In genomic region chr3:94412530-94412929, GRCm38 (mm10) we compare ENCODE assay signal across 8 mouse cellular contexts. TPM values are rescaled to one million over a fixed set of nuclear protein-coding genes. Genes with fewer than 3 reads are reported as not detected.
DNase-seq lines count a peak whose midpoint lies in the region; ATAC-seq and TF ChIP-seq lines count a peak whose summit lies in the region.

No protein-coding gene starts in this region.

- peaks cover 10% of the 10 kb centered on the region for H3K4me1 ChIP-seq in kidney, postnatal 0 days (replicated peaks; ENCODE audit: insufficient read depth, low read length)
- no peaks in the 10 kb centered on the region for H3K4me1 ChIP-seq in cortical plate, adult 2 months (ENCODE audit: control insufficient read depth, insufficient read depth, low read length)
- H3K4me1 ChIP-seq in hindbrain, embryonic 13.5 days (replicated peaks), result peaks cover 17% of the 10 kb centered on the region

- TF ChIP-seq POLR2A in cortical plate, adult 2 months (IDR thresholded peaks at IDR 0.05; ENCODE audit: extremely low read depth, insufficient read depth, low read length), result no peak

- no peaks in the 10 kb centered on the region for H3K9me3 ChIP-seq in kidney, postnatal 0 days (replicated peaks; ENCODE audit: low read length)
- H3K9me3 ChIP-seq in hindbrain, embryonic 13.5 days, result no peaks in the 10 kb centered on the region

- 8% methylated on average over 25 of the region's 25 CpGs for WGBS in kidney, postnatal 0 days
- WGBS in hindbrain, embryonic 13.5 days, result 5% methylated on average over 25 of the region's 25 CpGs

- no peaks in the 10 kb centered on the region for H3K27me3 ChIP-seq in kidney, postnatal 0 days (ENCODE audit: insufficient read depth, low read length)
- H3K27me3 ChIP-seq in hindbrain, embryonic 13.5 days, result no peaks in the 10 kb centered on the region

- 0 out of 2 replicates have a peak, but pooled peaks have one; percentile 6 for TF ChIP-seq CTCF in kidney, postnatal 0 days (IDR thresholded peaks at IDR 0.05; ENCODE audit: low read depth)
- TF ChIP-seq CTCF in cortical plate, adult 2 months (IDR thresholded peaks at IDR 0.05; ENCODE audit: extremely low read depth, insufficient read depth, low read length), result no peak

- peak; percentile 23; the same call in 1 of the 2 replicates for ATAC-seq in kidney, postnatal 0 days (replicated peaks; ENCODE audit: low FRiP score, low read depth)
- ATAC-seq in hindbrain, embryonic 13.5 days (ENCODE audit: low FRiP score), result peak; percentile 74
- peak; percentile 41 for ATAC-seq in megakaryocyte progenitor cell, adult 5-6 weeks (replicated peaks; ENCODE audit: poor library complexity)
- ATAC-seq in monocyte, adult 5-6 weeks (replicated peaks; ENCODE audit: insufficient number of reproducible peaks, low FRiP score, low TSS enrichment, poor library complexity, severe bottlenecking), result no peak

- peak overlapping the region; percentile 66 for H3K4me2 ChIP-seq in kidney, postnatal 0 days (ENCODE audit: low read length)
- H3K4me2 ChIP-seq in hindbrain, embryonic 13.5 days, result peak overlapping the region; percentile 89

- 0 out of 2 replicates have a peak overlapping the region, but pooled peaks have one; percentile 10 for H3K9ac ChIP-seq in kidney, postnatal 0 days (ENCODE audit: low read depth, low read length)
- H3K9ac ChIP-seq in hindbrain, embryonic 13.5 days, result peak overlapping the region; percentile 78

- H3K4me3 ChIP-seq in kidney, postnatal 0 days (replicated peaks; ENCODE audit: low read depth, low read length), result peak overlapping the region; percentile 34
- peak overlapping the region; percentile 71 for H3K4me3 ChIP-seq in cortical plate, adult 2 months (ENCODE audit: insufficient read depth, low read length)
- H3K4me3 ChIP-seq in hindbrain, embryonic 13.5 days, result peak overlapping the region; percentile 59

- no peak for DNase-seq in kidney, postnatal 0 days (ENCODE audit: low spot score)
- DNase-seq in kidney, postnatal 25 days, result no peak
- DNase-seq in adipocyte (ENCODE audit: low spot score), result no peak
- DNase-seq in thymus, adult 18-20 months, result no peak

- no peaks in the 10 kb centered on the region for H3K36me3 ChIP-seq in kidney, postnatal 0 days (ENCODE audit: insufficient read depth, low read length)
- H3K36me3 ChIP-seq in hindbrain, embryonic 13.5 days, result no peaks in the 10 kb centered on the region

- H3K27ac ChIP-seq in kidney, postnatal 0 days, result no peak overlapping the region
- H3K27ac ChIP-seq in cortical plate, adult 2 months (ENCODE audit: insufficient read depth, low read length), result peak overlapping the region; percentile 24; the same call in 1 of the 2 replicates
- H3K27ac ChIP-seq in hindbrain, embryonic 13.5 days, result peak overlapping the region; percentile 88

RNA-seq across cellular contexts. Expression of gene Tdrkh, which starts 0.5 kb away (rescaled TPM):
- 11.1 and 12.8 TPM in 2 replicates for polyA plus RNA-seq in kidney, postnatal 0 days (2015; fragmentation: Nextera tagmentation; extraction: Ambion mirVana)
- 15.2 and 15.5 TPM in 2 replicates for polyA plus RNA-seq in cortical plate, adult 2 months (2012; rRNA removed)
- polyA plus RNA-seq in hindbrain, embryonic 13.5 days (2015; fragmentation: Nextera tagmentation; extraction: Ambion mirVana), result 58.8 and 59.7 TPM in 2 replicates
- 12.7 and 13.2 TPM in 2 replicates for total RNA-seq in megakaryocyte progenitor cell, adult 5-6 weeks (2015)
- total RNA-seq in megakaryocyte progenitor cell, adult 5-6 weeks (2017), result 3.9 and 5.5 TPM in 2 replicates
- total RNA-seq in monocyte, adult 5-6 weeks (2017), result 1.2 to 4.4 TPM (median 2.8 TPM) in 3 replicates

RNA-seq across cellular contexts. Expression of gene Lingo4, which starts 14.2 kb away (rescaled TPM):
- 0.32 and 0.47 TPM in 2 replicates for polyA plus RNA-seq in kidney, postnatal 0 days (2015; fragmentation: Nextera tagmentation; extraction: Ambion mirVana)
- polyA plus RNA-seq in cortical plate, adult 2 months (2012; rRNA removed), result 0.46 and 0.51 TPM in 2 replicates
- 0.81 and 0.96 TPM in 2 replicates for polyA plus RNA-seq in hindbrain, embryonic 13.5 days (2015; fragmentation: Nextera tagmentation; extraction: Ambion mirVana)
- not detected in 2 replicates for total RNA-seq in megakaryocyte progenitor cell, adult 5-6 weeks (2015)
- total RNA-seq in megakaryocyte progenitor cell, adult 5-6 weeks (2017), result not detected in 2 replicates
- total RNA-seq in monocyte, adult 5-6 weeks (2017), result not detected in 3 replicates

RNA-seq across cellular contexts. Expression of gene Mrpl9, which starts 30.6 kb away (rescaled TPM):
- polyA plus RNA-seq in kidney, postnatal 0 days (2015; fragmentation: Nextera tagmentation; extraction: Ambion mirVana), result 52.7 and 57.1 TPM in 2 replicates
- polyA plus RNA-seq in cortical plate, adult 2 months (2012; rRNA removed), result 46.0 and 47.9 TPM in 2 replicates
- polyA plus RNA-seq in hindbrain, embryonic 13.5 days (2015; fragmentation: Nextera tagmentation; extraction: Ambion mirVana), result 58.8 and 62.2 TPM in 2 replicates
- 46.9 and 53.0 TPM in 2 replicates for total RNA-seq in megakaryocyte progenitor cell, adult 5-6 weeks (2015)
- total RNA-seq in megakaryocyte progenitor cell, adult 5-6 weeks (2017), result 53.3 and 54.6 TPM in 2 replicates
- total RNA-seq in monocyte, adult 5-6 weeks (2017), result 54.6 to 77.8 TPM (median 70.4 TPM) in 3 replicates

RNA-seq across cellular contexts. Expression of gene Oaz3, which starts 31.2 kb away (rescaled TPM):
- polyA plus RNA-seq in kidney, postnatal 0 days (2015; fragmentation: Nextera tagmentation; extraction: Ambion mirVana), result 0.13 and 0.24 TPM in 2 replicates
- 0.15 and 0.25 TPM in 2 replicates for polyA plus RNA-seq in cortical plate, adult 2 months (2012; rRNA removed)
- 1.0 and 1.5 TPM in 2 replicates for polyA plus RNA-seq in hindbrain, embryonic 13.5 days (2015; fragmentation: Nextera tagmentation; extraction: Ambion mirVana)
- total RNA-seq in megakaryocyte progenitor cell, adult 5-6 weeks (2015), result 0.46 TPM in 1 of 2 replicates, not detected in the other
- not detected in 2 replicates for total RNA-seq in megakaryocyte progenitor cell, adult 5-6 weeks (2017)
- 0.43 TPM in 1 of 3 replicates, not detected in the others for total RNA-seq in monocyte, adult 5-6 weeks (2017)

RNA-seq across cellular contexts. Expression of gene Rorc, which starts 39.9 kb away (rescaled TPM):
- 14.4 and 16.4 TPM in 2 replicates for polyA plus RNA-seq in kidney, postnatal 0 days (2015; fragmentation: Nextera tagmentation; extraction: Ambion mirVana)
- 1.9 and 2.0 TPM in 2 replicates for polyA plus RNA-seq in cortical plate, adult 2 months (2012; rRNA removed)
- 0.42 and 0.50 TPM in 2 replicates for polyA plus RNA-seq in hindbrain, embryonic 13.5 days (2015; fragmentation: Nextera tagmentation; extraction: Ambion mirVana)
- 0.05 and 0.15 TPM in 2 replicates for total RNA-seq in megakaryocyte progenitor cell, adult 5-6 weeks (2015)
- 0.44 TPM in 1 of 2 replicates, not detected in the other for total RNA-seq in megakaryocyte progenitor cell, adult 5-6 weeks (2017)
- total RNA-seq in monocyte, adult 5-6 weeks (2017), result 0.38 TPM in 1 of 3 replicates, not detected in the others
